Mouse (Mus musculus): Measurements from ENCODE around the gene Pprc1. TPM values are rescaled to one million over a fixed set of nuclear protein-coding genes. Genes with fewer than 3 reads are reported as not detected.

Pprc1 gene
- polyA plus RNA-seq, 1 experiment from 2014 or later = 33.2 TPM

GRCm38 (mm10) chr19:46055752-46056387 lies 11.2 kb downstream of the Pprc1 start:
- ATAC-seq (peak; percentile 68), DNase-seq (ENCODE audit: low read depth, low spot score) (no peak)
- H3K27me3 ChIP-seq = no peaks in the 10 kb centered on the region
- CTCF ChIA-PET = interaction anchor here (2.1 kb wide), 1 partner anchor 10 kb away, joined by 5 read pairs; no protein-coding TSS in a partner anchor
- no peak for TF ChIP-seq CTCF (IDR thresholded peaks at IDR 0.05)
- in situ Hi-C loops (cut with MboI; ENCODE audit: low pct_unique_long_range_greater_than_20kb) = no loop called here
- POLR2A ChIA-PET = interaction anchor here (0.6 to 1.2 kb wide), 3 partner anchors 10 to 28 kb away, joined by 3 to 7 read pairs (median 3); no protein-coding TSS in a partner anchor

DNA sequence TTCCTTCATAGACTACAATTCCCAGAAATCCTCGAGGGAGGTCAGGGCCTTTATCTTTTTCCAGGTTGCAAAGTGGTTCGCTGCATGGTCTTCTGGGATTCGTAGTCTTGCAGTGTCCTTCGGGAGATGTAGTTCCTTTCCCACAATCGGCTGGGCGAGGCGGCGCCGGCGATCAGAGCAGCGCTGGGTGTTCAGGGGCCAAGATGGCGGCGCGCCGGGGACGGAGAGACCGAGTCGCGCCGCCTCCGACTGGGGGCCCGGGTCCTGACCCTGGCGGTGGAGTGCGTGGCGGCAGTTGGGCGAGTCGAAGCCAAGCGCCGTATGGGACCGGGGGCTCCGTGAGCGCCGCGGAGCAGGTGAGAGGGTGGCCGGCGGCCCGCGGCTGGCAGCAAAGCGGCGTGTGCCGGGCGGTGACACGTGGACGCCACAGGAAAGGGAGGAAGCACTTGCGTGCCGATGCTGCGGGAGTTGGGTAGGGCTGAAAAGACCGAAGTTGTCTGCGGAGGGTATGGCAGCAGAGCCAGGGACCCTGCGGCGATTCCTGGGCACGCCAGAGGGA lies 11.8 kb downstream of the Pprc1 start:
- peak; percentile 80 for DNase-seq (ENCODE audit: low read depth, low spot score)
- ATAC-seq = peak; percentile 91
- CTCF ChIA-PET = interaction anchor here (2.1 kb wide), 1 partner anchor 10 kb away, joined by 5 read pairs; no protein-coding TSS in a partner anchor
- no peak for TF ChIP-seq CTCF (IDR thresholded peaks at IDR 0.05)
- POLR2A ChIA-PET = interaction anchor here (0.6 to 1.2 kb wide), 4 partner anchors 11 to 27 kb away, joined by 3 to 7 read pairs (median 5); partner anchors contain the start of gene Ldb1
- in situ Hi-C loops (cut with MboI; ENCODE audit: low pct_unique_long_range_greater_than_20kb) = no loop called here
- no peaks in the 10 kb centered on the region for H3K27me3 ChIP-seq

GRCm38 (mm10) chr19:46056947-46057607 lies 12.4 kb downstream of the Pprc1 start:
- H3K27me3 ChIP-seq = no peaks in the 10 kb centered on the region
- no peak for TF ChIP-seq CTCF (IDR thresholded peaks at IDR 0.05)
- ATAC-seq (peak; percentile 51), DNase-seq (ENCODE audit: low read depth, low spot score) (no peak)
- ChIA-PET POLR2A (interaction anchor here (0.7 to 0.9 kb wide), 2 partner anchors 11 to 18 kb away, joined by 3 to 7 read pairs; partner anchors contain the start of gene Ldb1), CTCF (interaction anchor here (0.7 to 1.0 kb wide), 2 partner anchors 9 to 20 kb away, joined by 3 to 4 read pairs; no protein-coding TSS in a partner anchor)
- in situ Hi-C loops (cut with MboI; ENCODE audit: low pct_unique_long_range_greater_than_20kb) = no loop called here

- in situ Hi-C loops (cut with MboI; ENCODE audit: low pct_unique_long_range_greater_than_20kb) = no loop called here
- no peaks in the 10 kb centered on the region for H3K27me3 ChIP-seq
- no peak for DNase-seq (ENCODE audit: low read depth, low spot score)
- ChIA-PET CTCF (interaction anchor here (0.7 to 1.0 kb wide), 2 partner anchors 8 to 15 kb away, joined by 3 to 4 read pairs; no protein-coding TSS in a partner anchor), POLR2A (no interaction called here)
- ATAC-seq = no peak
- no peak for TF ChIP-seq CTCF (IDR thresholded peaks at IDR 0.05)
These were observed 13.8 kb downstream of the Pprc1 start for GRCm38 (mm10) chr19:46058466-46058865.

DNA sequence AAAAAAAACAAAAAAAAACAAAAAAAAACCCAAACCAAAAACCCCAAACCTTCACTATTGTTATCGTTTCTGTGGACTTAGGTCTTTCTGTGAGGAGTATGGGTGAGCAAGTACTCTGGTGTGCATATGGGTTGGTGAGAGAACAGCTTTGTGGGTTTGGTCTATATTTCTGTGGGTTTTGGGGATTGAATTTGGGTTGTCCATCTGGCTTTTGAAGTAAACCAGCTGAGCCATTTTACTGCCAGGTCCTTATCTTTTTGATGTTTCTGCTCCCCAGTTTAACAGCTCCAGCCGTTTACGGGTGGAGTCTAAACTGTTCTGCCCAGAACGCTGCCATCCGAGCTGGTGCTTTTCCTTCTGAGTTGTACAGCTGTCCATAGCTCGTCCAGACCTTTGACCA lies 16.2 kb downstream of the Pprc1 start:
- H3K27me3 ChIP-seq = no peaks in the 10 kb centered on the region
- in situ Hi-C loops (cut with MboI; ENCODE audit: low pct_unique_long_range_greater_than_20kb) = no loop called here
- no peak for DNase-seq (ENCODE audit: low read depth, low spot score)
- ChIA-PET CTCF (interaction anchor here (1.4 kb wide), 1 partner anchor 25 kb away, joined by 3 read pairs; no protein-coding TSS in a partner anchor), POLR2A (interaction anchor here (1.6 kb wide), 1 partner anchor 15 kb away, joined by 4 read pairs; the partner anchor contains the start of gene Nolc1)
- no peak for TF ChIP-seq CTCF (IDR thresholded peaks at IDR 0.05)
- no peak for ATAC-seq

DNA sequence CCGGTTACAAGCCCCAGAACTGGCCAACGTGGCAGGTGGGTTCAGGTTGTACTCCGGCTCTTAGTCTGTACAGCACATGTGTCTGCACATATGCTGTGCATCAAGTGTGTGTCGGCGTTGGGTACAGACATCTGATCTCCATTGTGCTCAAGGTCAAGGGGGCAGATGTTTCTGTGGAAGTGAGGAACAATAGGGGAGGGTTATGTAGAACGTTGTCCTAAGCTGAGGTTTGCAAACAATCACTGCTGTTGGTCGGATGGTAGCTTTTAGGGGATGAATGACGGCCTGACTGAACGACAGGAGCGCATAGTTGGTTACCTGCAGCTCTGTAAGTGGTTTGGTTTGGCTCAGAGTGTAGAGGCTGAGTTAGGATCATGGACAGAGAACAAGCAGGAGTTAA lies 23.4 kb downstream of the Pprc1 start:
- ChIA-PET CTCF (no interaction called here), POLR2A (no interaction called here)
- H3K27me3 ChIP-seq = no peaks in the 10 kb centered on the region
- ATAC-seq = no peak
- DNase-seq (ENCODE audit: low read depth, low spot score) = no peak
- no peak for TF ChIP-seq CTCF (IDR thresholded peaks at IDR 0.05)
- in situ Hi-C loops (cut with MboI; ENCODE audit: low pct_unique_long_range_greater_than_20kb) = no loop called here

DNA sequence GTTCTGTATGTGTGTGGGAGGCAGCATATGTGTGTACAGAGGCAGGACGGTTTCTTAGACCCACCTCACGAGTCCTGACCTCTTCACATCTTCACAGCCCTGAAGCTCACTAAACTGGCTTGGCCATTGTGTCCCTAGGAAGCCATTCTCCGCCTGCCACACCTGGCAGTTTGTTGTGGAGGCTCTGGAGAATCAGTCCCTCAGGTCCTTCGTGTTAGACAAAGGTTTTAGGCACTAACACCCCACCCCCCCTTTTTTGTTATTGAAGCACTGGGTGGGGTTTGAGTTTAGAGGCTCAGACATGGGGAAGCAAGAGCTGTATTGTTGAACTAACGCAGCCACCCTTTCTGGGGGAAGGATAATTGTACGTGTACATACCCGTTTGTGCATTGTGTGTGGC lies 28.6 kb downstream of the Pprc1 start:
- DNase-seq (ENCODE audit: low read depth, low spot score) = no peak
- POLR2A ChIA-PET = no interaction called here
- in situ Hi-C loops (cut with MboI; ENCODE audit: low pct_unique_long_range_greater_than_20kb) = no loop called here
- ATAC-seq = no peak
- no peak for TF ChIP-seq CTCF (IDR thresholded peaks at IDR 0.05)
- H3K27me3 ChIP-seq = no peaks in the 10 kb centered on the region
- CTCF ChIA-PET = interaction anchor here (0.9 kb wide), 1 partner anchor 15 kb away, joined by 3 read pairs; no protein-coding TSS in a partner anchor

DNA sequence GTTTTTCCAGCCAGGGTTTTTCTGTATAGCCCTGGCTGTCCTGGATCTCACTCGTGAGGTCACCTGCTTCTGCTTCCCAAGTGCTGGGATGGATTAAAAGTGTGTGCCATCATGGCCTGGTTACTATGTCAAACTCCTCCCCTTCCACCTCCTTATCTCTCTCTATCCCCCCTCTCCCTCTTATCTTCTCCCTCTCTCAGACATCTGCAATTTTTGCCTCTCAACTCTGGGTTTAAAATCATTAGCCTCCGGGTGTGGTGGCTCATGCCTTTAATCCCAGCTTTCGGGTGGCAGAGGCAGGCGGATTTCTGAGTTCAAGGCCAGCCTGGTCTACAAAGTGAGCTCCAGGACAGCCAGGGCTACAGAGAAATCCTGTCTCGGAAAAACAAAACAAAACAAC lies 29.6 kb downstream of the Pprc1 start:
- H3K27me3 ChIP-seq = no peaks in the 10 kb centered on the region
- TF ChIP-seq CTCF (IDR thresholded peaks at IDR 0.05) = no peak
- ATAC-seq (no peak), DNase-seq (ENCODE audit: low read depth, low spot score) (no peak)
- in situ Hi-C loops (cut with MboI; ENCODE audit: low pct_unique_long_range_greater_than_20kb) = no loop called here
- ChIA-PET CTCF (interaction anchor here (0.9 kb wide), 1 partner anchor 16 kb away, joined by 3 read pairs; no protein-coding TSS in a partner anchor), POLR2A (interaction anchor here (0.8 kb wide), 1 partner anchor 11 kb away, joined by 4 read pairs; no protein-coding TSS in a partner anchor)

- CTCF ChIA-PET = interaction anchor here (1.1 to 1.5 kb wide), 4 partner anchors 10 to 233 kb away, joined by 3 to 7 read pairs (median 3); no protein-coding TSS in a partner anchor
These were observed 31.2 kb downstream of the Pprc1 start, which contains the start of gene Nolc1 for GRCm38 (mm10) chr19:46075616-46076607. Gene Nolc1, plus strand, starts transcription at chr19:46075863.

More at GRCm38 (mm10) chr19:46075616-46076607, 31.2 kb downstream of the Pprc1 start, which contains the start of gene Nolc1:
- DNase-seq (ENCODE audit: low read depth, low spot score) (peak; percentile 94), ATAC-seq (peak; percentile 77)
- POLR2A ChIA-PET = interaction anchor here (0.6 to 1.5 kb wide), 6 partner anchors 11 to 290 kb away, joined by 3 to 4 read pairs (median 4); no protein-coding TSS in a partner anchor
- H3K27me3 ChIP-seq = no peaks in the 10 kb centered on the region
- TF ChIP-seq CTCF (IDR thresholded peaks at IDR 0.05) = no peak
- in situ Hi-C loops (cut with MboI; ENCODE audit: low pct_unique_long_range_greater_than_20kb) = no loop called here

Measured in Patski (cell line).